Mouse (Mus musculus): ENCODE data around the gene Syce1l.

GRCm38 (mm10) chr8:113665036-113665435 lies 22.0 kb downstream of the Syce1l start:
- no peak for TF ChIP-seq POLR2A (IDR thresholded peaks at IDR 0.05; ENCODE audit: borderline replicate concordance, insufficient read depth, low read length)
- no peak for TF ChIP-seq CTCF (IDR thresholded peaks at IDR 0.05; ENCODE audit: borderline replicate concordance, insufficient read depth, low read depth, low read length)
